Mouse (Mus musculus) limb, embryonic 12.5 days (tissue): ENCODE measurements around the gene Spock1. TPM values are rescaled to one million over a fixed set of nuclear protein-coding genes. Genes with fewer than 3 reads are reported as not detected.

Experiments
- ATAC-seq: fragments of 200-750 bp; cut with Nextera tagmentation; 2 replicates; pipeline ENCODE4 v1.8.0; 2017; ENCODE audit warnings: low read depth, moderate TSS enrichment; ENCODE audit not compliant: insufficient number of reproducible peaks, insufficient read depth, low FRiP score, low TSS enrichment
- H3K27ac ChIP-seq: fragments of 300-500 bp; sonication (generic); 2 replicates; pipeline ENCODE4 v1.5.1; 2016; ENCODE audit warnings: mild to moderate bottlenecking, moderate library complexity
- H3K27me3 ChIP-seq: fragments of 300-500 bp; sonication (generic); 2 replicates; pipeline ENCODE4 v1.6.1; 2016; ENCODE audit warnings: mild to moderate bottlenecking, moderate library complexity
- H3K36me3 ChIP-seq: fragments of 300-500 bp; sonication (generic); 2 replicates; pipeline ENCODE4 v1.6.1; 2016; ENCODE audit warnings: mild to moderate bottlenecking, moderate library complexity
- H3K4me1 ChIP-seq: fragments of 300-500 bp; sonication (generic); replicated peaks from 2 replicates; pipeline ENCODE4 v1.6.1; 2016
- H3K4me2 ChIP-seq: fragments of 300-500 bp; sonication (generic); 2 replicates; pipeline ENCODE4 v1.6.1; 2016; ENCODE audit warnings: mild to moderate bottlenecking, moderate library complexity
- H3K4me3 ChIP-seq: fragments of 300-500 bp; sonication (generic); replicated peaks from 2 replicates; pipeline ENCODE4 v1.5.1; 2016; ENCODE audit warnings: mild to moderate bottlenecking
- H3K9ac ChIP-seq: fragments of 300-500 bp; sonication (generic); replicated peaks from 2 replicates; pipeline ENCODE4 v1.6.1; 2016; ENCODE audit warnings: mild to moderate bottlenecking, moderate library complexity
- H3K9me3 ChIP-seq: fragments of 300-500 bp; sonication (generic); 2 replicates; pipeline ENCODE4 v1.6.1; 2016; ENCODE audit warnings: mild to moderate bottlenecking, moderate library complexity
- WGBS: fragments of 180-500 bp; shearing (Covaris S2); methylation state at CpG from one replicate; pipeline ENCODE4 v1.1.7; 2016; 5-methylcytosine and 5-hydroxymethylcytosine counted together
- polyA plus RNA-seq: library from polyadenylated mRNA; unstranded; fragments of >200 nt; fragmentation: Nextera tagmentation; extraction: Ambion mirVana; gene quantifications from 2 replicates; pipeline ENCODE4 v1.2.1, GENCODE M21; 2016

Spock1 gene
- polyA plus RNA-seq, 1 experiment from 2014 or later: 2.2 TPM

- no peaks in the 10 kb centered on the region for H3K36me3 ChIP-seq
- no peaks in the 10 kb centered on the region for H3K27me3 ChIP-seq
- no peak overlapping the region for H3K4me2 ChIP-seq
- peaks cover 11% of the 10 kb centered on the region; the same call in 1 of the 2 replicates for H3K4me1 ChIP-seq
- H3K9ac ChIP-seq: no peak overlapping the region
- no peak overlapping the region for H3K4me3 ChIP-seq
- peaks cover 7% of the 10 kb centered on the region for H3K9me3 ChIP-seq
- WGBS: 75% methylated on average over 3 of the region's 3 CpGs
- no peak for ATAC-seq
- no peak overlapping the region for H3K27ac ChIP-seq
Measured at GRCm38 (mm10) chr13:57778524-57778923, 129.6 kb downstream of the Spock1 start.

GRCm38 (mm10) chr13:57771998-57772397 lies 136.1 kb downstream of the Spock1 start:
- Histone ChIP-seq H3K9me3 (peaks cover 4% of the 10 kb centered on the region), H3K4me2 (no peak overlapping the region), H3K4me3 (no peak overlapping the region), H3K9ac (no peak overlapping the region), H3K27me3 (no peaks in the 10 kb centered on the region), H3K36me3 (no peaks in the 10 kb centered on the region), H3K4me1 (peaks cover 6% of the 10 kb centered on the region), H3K27ac (no peak overlapping the region)
- WGBS: 61% methylated on average over 6 of the region's 6 CpGs
- no peak for ATAC-seq

- ATAC-seq: no peak
- Histone ChIP-seq H3K27ac (no peak overlapping the region), H3K9me3 (peaks cover 11% of the 10 kb centered on the region), H3K27me3 (no peaks in the 10 kb centered on the region; the same call in 1 of the 2 replicates), H3K4me3 (no peak overlapping the region), H3K9ac (no peak overlapping the region), H3K4me1 (peaks cover 6% of the 10 kb centered on the region), H3K36me3 (no peaks in the 10 kb centered on the region), H3K4me2 (no peak overlapping the region)
- 63% methylated on average over 3 of the region's 3 CpGs for WGBS
Measured at GRCm38 (mm10) chr13:57766721-57767120, 141.4 kb downstream of the Spock1 start.

- no peak overlapping the region for H3K4me3 ChIP-seq
- H3K4me1 ChIP-seq: peaks cover 4% of the 10 kb centered on the region; the same call in 1 of the 2 replicates
- H3K27ac ChIP-seq: no peak overlapping the region
- 85% methylated on average over 5 of the region's 5 CpGs for WGBS
- no peak overlapping the region for H3K4me2 ChIP-seq
- H3K9me3 ChIP-seq: no peaks in the 10 kb centered on the region
- H3K9ac ChIP-seq: no peak overlapping the region
- H3K36me3 ChIP-seq: no peaks in the 10 kb centered on the region
- no peaks in the 10 kb centered on the region; the same call in 1 of the 2 replicates for H3K27me3 ChIP-seq
- no peak for ATAC-seq
Measured at GRCm38 (mm10) chr13:57761122-57761521, 147.0 kb downstream of the Spock1 start.

- H3K4me3 ChIP-seq: no peak overlapping the region
- 81% methylated on average over 3 of the region's 3 CpGs for WGBS
- no peak overlapping the region for H3K4me2 ChIP-seq
- no peak for ATAC-seq
- H3K27me3 ChIP-seq: no peaks in the 10 kb centered on the region; the same call in 1 of the 2 replicates
- no peaks in the 10 kb centered on the region for H3K9me3 ChIP-seq
- no peak overlapping the region for H3K9ac ChIP-seq
- no peaks in the 10 kb centered on the region for H3K36me3 ChIP-seq
- H3K27ac ChIP-seq: no peak overlapping the region
- peaks cover 4% of the 10 kb centered on the region; the same call in 1 of the 2 replicates for H3K4me1 ChIP-seq
Measured at GRCm38 (mm10) chr13:57760618-57761017, 147.5 kb downstream of the Spock1 start.

GRCm38 (mm10) chr13:57756316-57756715 lies 151.8 kb downstream of the Spock1 start:
- WGBS: 92% methylated on average over 3 of the region's 3 CpGs
- H3K4me2 ChIP-seq: no peak overlapping the region
- H3K9me3 ChIP-seq: no peaks in the 10 kb centered on the region
- H3K27ac ChIP-seq: no peak overlapping the region
- H3K36me3 ChIP-seq: no peaks in the 10 kb centered on the region
- H3K9ac ChIP-seq: no peak overlapping the region
- no peaks in the 10 kb centered on the region; the same call in 1 of the 2 replicates for H3K27me3 ChIP-seq
- H3K4me1 ChIP-seq: peaks cover 3% of the 10 kb centered on the region; the same call in 1 of the 2 replicates
- H3K4me3 ChIP-seq: no peak overlapping the region
- no peak for ATAC-seq

GRCm38 (mm10) chr13:57750831-57751230 lies 157.3 kb downstream of the Spock1 start:
- Histone ChIP-seq H3K4me3 (no peak overlapping the region), H3K4me2 (no peak overlapping the region), H3K27me3 (no peaks in the 10 kb centered on the region), H3K27ac (no peak overlapping the region), H3K9ac (no peak overlapping the region), H3K36me3 (no peaks in the 10 kb centered on the region), H3K9me3 (0 out of 2 replicates have a peak, but pooled peaks cover 7% of the 10 kb centered on the region), H3K4me1 (no peaks in the 10 kb centered on the region)
- WGBS: 80% methylated on average over 7 of the region's 7 CpGs
- no peak for ATAC-seq

GRCm38 (mm10) chr13:57744667-57745066 lies 163.5 kb downstream of the Spock1 start:
- WGBS: 79% methylated on average over 3 of the region's 3 CpGs
- Histone ChIP-seq H3K27ac (no peak overlapping the region), H3K9me3 (0 out of 2 replicates have a peak, but pooled peaks cover 7% of the 10 kb centered on the region), H3K9ac (no peak overlapping the region), H3K4me2 (no peak overlapping the region), H3K36me3 (no peaks in the 10 kb centered on the region), H3K4me3 (no peak overlapping the region), H3K4me1 (peaks cover 29% of the 10 kb centered on the region), H3K27me3 (peaks cover 4% of the 10 kb centered on the region; the same call in 1 of the 2 replicates)
- ATAC-seq: no peak

GRCm38 (mm10) chr13:57741186-57741585 lies 166.9 kb downstream of the Spock1 start:
- Histone ChIP-seq H3K27ac (no peak overlapping the region), H3K27me3 (peaks cover 4% of the 10 kb centered on the region; the same call in 1 of the 2 replicates), H3K9ac (no peak overlapping the region), H3K36me3 (no peaks in the 10 kb centered on the region), H3K4me1 (peaks cover 42% of the 10 kb centered on the region), H3K4me3 (no peak overlapping the region), H3K9me3 (no peaks in the 10 kb centered on the region), H3K4me2 (no peak overlapping the region)
- ATAC-seq: no peak
- 49% methylated on average over 6 of the region's 6 CpGs for WGBS

GRCm38 (mm10) chr13:57740473-57740872 lies 167.7 kb downstream of the Spock1 start:
- H3K4me1 ChIP-seq: peaks cover 50% of the 10 kb centered on the region
- H3K4me2 ChIP-seq: no peak overlapping the region
- peaks cover 4% of the 10 kb centered on the region; the same call in 1 of the 2 replicates for H3K27me3 ChIP-seq
- H3K36me3 ChIP-seq: no peaks in the 10 kb centered on the region
- no peaks in the 10 kb centered on the region for H3K9me3 ChIP-seq
- H3K9ac ChIP-seq: no peak overlapping the region
- WGBS: 44% methylated on average over 5 of the region's 5 CpGs
- H3K27ac ChIP-seq: no peak overlapping the region
- no peak for ATAC-seq
- no peak overlapping the region for H3K4me3 ChIP-seq

- Histone ChIP-seq H3K9ac (no peak overlapping the region), H3K36me3 (no peaks in the 10 kb centered on the region), H3K4me3 (no peak overlapping the region), H3K27ac (peak overlapping the region; percentile 59), H3K9me3 (no peaks in the 10 kb centered on the region), H3K4me2 (no peak overlapping the region), H3K27me3 (no peaks in the 10 kb centered on the region), H3K4me1 (peaks cover 36% of the 10 kb centered on the region)
- 27% methylated on average over 7 of the region's 7 CpGs for WGBS
- ATAC-seq: 0 out of 2 replicates have a peak, but pooled peaks have one; percentile 54
Measured at GRCm38 (mm10) chr13:57736060-57736459, 172.1 kb downstream of the Spock1 start.

- no peaks in the 10 kb centered on the region for H3K9me3 ChIP-seq
- H3K27ac ChIP-seq: no peak overlapping the region
- no peak overlapping the region for H3K4me2 ChIP-seq
- H3K9ac ChIP-seq: no peak overlapping the region
- H3K4me3 ChIP-seq: no peak overlapping the region
- WGBS: 93% methylated on average over 4 of the region's 4 CpGs
- H3K36me3 ChIP-seq: no peaks in the 10 kb centered on the region
- no peak for ATAC-seq
- H3K4me1 ChIP-seq: peaks cover 23% of the 10 kb centered on the region
- no peaks in the 10 kb centered on the region for H3K27me3 ChIP-seq
Measured at GRCm38 (mm10) chr13:57734549-57734948, 173.6 kb downstream of the Spock1 start.
